Mouse (Mus musculus) midbrain, embryonic 15.5 days (tissue): ENCODE results near the gene Slco4c1. TPM values are rescaled to one million over a fixed set of nuclear protein-coding genes. Genes with fewer than 3 reads are reported as not detected.

Experiments used
- ATAC-seq: fragments of 200-750 bp; cut with Nextera tagmentation; replicated peaks from 2 replicates; pipeline ENCODE4 v1.8.0; 2017; ENCODE audit warnings: moderate TSS enrichment
- H3K27ac ChIP-seq: fragments of 300-500 bp; sonication (generic); 2 replicates; pipeline ENCODE4 v1.5.1; 2015; ENCODE audit warnings: mild to moderate bottlenecking, inconsistent platforms
- H3K27me3 ChIP-seq: fragments of 300-500 bp; sonication (generic); replicated peaks from 2 replicates; pipeline ENCODE4 v1.6.1; 2015; ENCODE audit warnings: inconsistent platforms
- H3K36me3 ChIP-seq: fragments of 300-500 bp; sonication (generic); replicated peaks from 2 replicates; pipeline ENCODE4 v1.6.1; 2015; ENCODE audit warnings: inconsistent platforms
- H3K4me1 ChIP-seq: fragments of 300-500 bp; sonication (generic); 2 replicates; pipeline ENCODE4 v1.6.1; 2015; ENCODE audit warnings: inconsistent platforms
- H3K4me2 ChIP-seq: fragments of 300-500 bp; sonication (generic); 2 replicates; pipeline ENCODE4 v1.6.1; 2015; ENCODE audit warnings: inconsistent platforms, mild to moderate bottlenecking, moderate library complexity
- H3K4me3 ChIP-seq: fragments of 300-500 bp; sonication (generic); 2 replicates; pipeline ENCODE4 v1.5.1; 2015; ENCODE audit warnings: mild to moderate bottlenecking, inconsistent platforms
- H3K9ac ChIP-seq: fragments of 300-500 bp; sonication (generic); 2 replicates; pipeline ENCODE4 v1.6.1; 2015; ENCODE audit warnings: mild to moderate bottlenecking, inconsistent platforms
- H3K9me3 ChIP-seq: fragments of 300-500 bp; sonication (generic); 2 replicates; pipeline ENCODE4 v1.6.1; 2016; ENCODE audit warnings: inconsistent platforms
- WGBS: fragments of 180-500 bp; shearing (Covaris S2); methylation state at CpG from one replicate; pipeline ENCODE4 v1.1.7; 2015; ENCODE audit warnings: mixed read lengths; 5-methylcytosine and 5-hydroxymethylcytosine counted together
- polyA plus RNA-seq: library from polyadenylated mRNA; unstranded; fragments of >200 nt; fragmentation: Nextera tagmentation; extraction: Ambion mirVana; gene quantifications from 2 replicates; pipeline ENCODE4 v1.2.1, GENCODE M21; 2015

Gene Slco4c1
- 1.2 and 1.3 TPM in 2 replicates for polyA plus RNA-seq

GRCm38 (mm10) chr1:96871528-96872360, at the start of gene Slco4c1:
Slco4c1 (minus strand) TSS chr1:96872171.
- peak within 1 kb of the TSS; percentile 88 for H3K4me2 ChIP-seq
- H3K4me3 ChIP-seq: peak within 1 kb of the TSS; percentile 69
- peak; percentile 95 for ATAC-seq
- H3K9me3 ChIP-seq: no peaks in the 10 kb centered on the region
- peak within 1 kb of the TSS; percentile 56 for H3K9ac ChIP-seq
- 1% methylated on average over 40 of the region's 40 CpGs for WGBS
- H3K36me3 ChIP-seq: no peaks in the 10 kb centered on the region
- peaks cover 7% of the 10 kb centered on the region; the same call in 1 of the 2 replicates for H3K4me1 ChIP-seq
- H3K27me3 ChIP-seq: no peaks in the 10 kb centered on the region
- H3K27ac ChIP-seq: peak within 1 kb of the TSS; percentile 1; the same call in 1 of the 2 replicates

- no peaks in the 10 kb centered on the region for H3K4me1 ChIP-seq
- H3K9me3 ChIP-seq: no peaks in the 10 kb centered on the region
- no peaks in the 10 kb centered on the region for H3K36me3 ChIP-seq
- H3K27ac ChIP-seq: no peak overlapping the region
- no peaks in the 10 kb centered on the region for H3K27me3 ChIP-seq
- no peak overlapping the region for H3K4me3 ChIP-seq
- no peak overlapping the region for H3K4me2 ChIP-seq
- ATAC-seq: no peak
- H3K9ac ChIP-seq: no peak overlapping the region
Measured at GRCm38 (mm10) chr1:96917333-96917732, 45.4 kb upstream of the Slco4c1 start.

GRCm38 (mm10) chr1:96883788-96884187, 11.8 kb upstream of the Slco4c1 start:
- no peak for ATAC-seq
- Histone ChIP-seq H3K27me3 (no peaks in the 10 kb centered on the region), H3K4me3 (no peak overlapping the region), H3K4me1 (no peaks in the 10 kb centered on the region), H3K9ac (no peak overlapping the region), H3K27ac (no peak overlapping the region), H3K4me2 (no peak overlapping the region), H3K9me3 (no peaks in the 10 kb centered on the region), H3K36me3 (no peaks in the 10 kb centered on the region)

GRCm38 (mm10) chr1:96878572-96878971, 6.6 kb upstream of the Slco4c1 start:
- Histone ChIP-seq H3K27ac (no peak overlapping the region), H3K36me3 (no peaks in the 10 kb centered on the region), H3K9me3 (no peaks in the 10 kb centered on the region), H3K4me2 (no peak overlapping the region), H3K4me1 (no peaks in the 10 kb centered on the region), H3K9ac (no peak overlapping the region), H3K4me3 (no peak overlapping the region), H3K27me3 (no peaks in the 10 kb centered on the region)
- 89% methylated on average over 1 of the region's 1 CpGs for WGBS
- ATAC-seq: no peak

GRCm38 (mm10) chr1:96876076-96876475, 4.1 kb upstream of the Slco4c1 start:
- Histone ChIP-seq H3K4me2 (no peak overlapping the region), H3K4me3 (no peak overlapping the region), H3K9me3 (no peaks in the 10 kb centered on the region), H3K4me1 (peaks cover 7% of the 10 kb centered on the region; the same call in 1 of the 2 replicates), H3K27ac (no peak overlapping the region), H3K9ac (no peak overlapping the region), H3K36me3 (no peaks in the 10 kb centered on the region), H3K27me3 (no peaks in the 10 kb centered on the region)
- 67% methylated on average over 1 of the region's 1 CpGs for WGBS
- ATAC-seq: no peak

GRCm38 (mm10) chr1:96874636-96875035, 2.7 kb upstream of the Slco4c1 start:
- Histone ChIP-seq H3K27me3 (no peaks in the 10 kb centered on the region), H3K36me3 (no peaks in the 10 kb centered on the region), H3K4me1 (peaks cover 7% of the 10 kb centered on the region; the same call in 1 of the 2 replicates), H3K4me3 (no peak overlapping the region), H3K4me2 (no peak overlapping the region), H3K27ac (no peak overlapping the region), H3K9ac (no peak overlapping the region), H3K9me3 (no peaks in the 10 kb centered on the region)
- WGBS: 47% methylated on average over 1 of the region's 1 CpGs
- ATAC-seq: no peak

- Histone ChIP-seq H3K9me3 (no peaks in the 10 kb centered on the region), H3K9ac (peak overlapping the region; percentile 56), H3K4me1 (peaks cover 7% of the 10 kb centered on the region; the same call in 1 of the 2 replicates), H3K4me2 (peak overlapping the region; percentile 88), H3K4me3 (peak overlapping the region; percentile 69), H3K36me3 (no peaks in the 10 kb centered on the region), H3K27me3 (no peaks in the 10 kb centered on the region), H3K27ac (peak overlapping the region; percentile 1; the same call in 1 of the 2 replicates)
- 4% methylated on average over 10 of the region's 10 CpGs for WGBS
- no peak for ATAC-seq
Measured at GRCm38 (mm10) chr1:96872361-96872693, 356 bp upstream of the Slco4c1 start.

GRCm38 (mm10) chr1:96870764-96871307, 1.1 kb downstream of the Slco4c1 start:
- no peak overlapping the region for H3K27ac ChIP-seq
- no peaks in the 10 kb centered on the region for H3K36me3 ChIP-seq
- no peaks in the 10 kb centered on the region for H3K9me3 ChIP-seq
- ATAC-seq: 0 out of 2 replicates have a peak, but pooled peaks have one; percentile 15
- WGBS: 10% methylated on average over 7 of the region's 7 CpGs
- no peaks in the 10 kb centered on the region for H3K27me3 ChIP-seq
- no peak overlapping the region for H3K9ac ChIP-seq
- peak overlapping the region; percentile 88 for H3K4me2 ChIP-seq
- H3K4me3 ChIP-seq: peak overlapping the region; percentile 69
- peaks cover 7% of the 10 kb centered on the region; the same call in 1 of the 2 replicates for H3K4me1 ChIP-seq

GRCm38 (mm10) chr1:96868722-96869121, 3.2 kb downstream of the Slco4c1 start:
- 98% methylated on average over 1 of the region's 1 CpGs for WGBS
- H3K27ac ChIP-seq: no peak overlapping the region
- no peak overlapping the region for H3K4me3 ChIP-seq
- H3K27me3 ChIP-seq: no peaks in the 10 kb centered on the region
- ATAC-seq: no peak
- peaks cover 7% of the 10 kb centered on the region; the same call in 1 of the 2 replicates for H3K4me1 ChIP-seq
- no peak overlapping the region for H3K9ac ChIP-seq
- H3K36me3 ChIP-seq: no peaks in the 10 kb centered on the region
- H3K9me3 ChIP-seq: no peaks in the 10 kb centered on the region
- H3K4me2 ChIP-seq: no peak overlapping the region

- Histone ChIP-seq H3K36me3 (no peaks in the 10 kb centered on the region), H3K9me3 (no peaks in the 10 kb centered on the region), H3K4me3 (no peak overlapping the region), H3K9ac (no peak overlapping the region), H3K27me3 (no peaks in the 10 kb centered on the region), H3K4me1 (no peaks in the 10 kb centered on the region), H3K4me2 (no peak overlapping the region), H3K27ac (no peak overlapping the region)
- 97% methylated on average over 4 of the region's 4 CpGs for WGBS
- ATAC-seq: no peak
Measured at GRCm38 (mm10) chr1:96866002-96866401, 6.0 kb downstream of the Slco4c1 start.

GRCm38 (mm10) chr1:96864120-96864519, 7.9 kb downstream of the Slco4c1 start:
- H3K27ac ChIP-seq: no peak overlapping the region
- H3K4me1 ChIP-seq: no peaks in the 10 kb centered on the region
- H3K36me3 ChIP-seq: no peaks in the 10 kb centered on the region
- H3K4me3 ChIP-seq: no peak overlapping the region
- no peak overlapping the region for H3K4me2 ChIP-seq
- no peak for ATAC-seq
- no peaks in the 10 kb centered on the region for H3K9me3 ChIP-seq
- 87% methylated on average over 2 of the region's 2 CpGs for WGBS
- H3K27me3 ChIP-seq: no peaks in the 10 kb centered on the region
- H3K9ac ChIP-seq: no peak overlapping the region

- H3K4me2 ChIP-seq: no peak overlapping the region
- no peak for ATAC-seq
Measured at GRCm38 (mm10) chr1:96859995-96860684, 11.8 kb downstream of the Slco4c1 start.

More at GRCm38 (mm10) chr1:96859995-96860684, 11.8 kb downstream of the Slco4c1 start:
- Histone ChIP-seq H3K9me3 (no peaks in the 10 kb centered on the region), H3K27me3 (no peaks in the 10 kb centered on the region), H3K27ac (no peak overlapping the region), H3K9ac (no peak overlapping the region), H3K4me1 (no peaks in the 10 kb centered on the region), H3K4me3 (no peak overlapping the region), H3K36me3 (no peaks in the 10 kb centered on the region)
- WGBS: 90% methylated on average over 7 of the region's 7 CpGs
